Mouse (Mus musculus) megakaryocyte-erythroid progenitor cell, adult 5 weeks (primary cell): ENCODE measurements around the gene Slc16a13. TPM values are rescaled to one million over a fixed set of nuclear protein-coding genes. Genes with fewer than 3 reads are reported as not detected.

Source experiments
- polyA plus RNA-seq: library from polyadenylated mRNA; stranded (reverse); fragments of >175 nt; gene quantifications from 2 replicates; pipeline ENCODE4 v1.2.3, GENCODE M21; 2012

Gene Slc16a13
- polyA plus RNA-seq: 5.9 and 7.7 TPM in 2 replicates

GRCm38 (mm10) chr11:70220731-70221602, at the start of gene Slc16a13:
Gene Slc16a13, minus strand, starts transcription at chr11:70221064.

GRCm38 (mm10) chr11:70254931-70255531, 34.2 kb upstream of the Slc16a13 start, which contains the start of gene Alox12:
Gene Alox12, minus strand, starts transcription at chr11:70255353.

GRCm38 (mm10) chr11:70239541-70240279, 18.8 kb upstream of the Slc16a13 start, which contains the start of the genes Gm21988 and Rnasek:
Gene Gm21988, minus strand, starts transcription at chr11:70239830.
Gene Rnasek, minus strand, starts transcription at chr11:70239842.

GRCm38 (mm10) chr11:70237457-70238167, 16.7 kb upstream of the Slc16a13 start, which contains the start of gene 0610010K14Rik:
Gene 0610010K14Rik, minus strand, starts transcription at chr11:70237914.

GRCm38 (mm10) chr11:70229260-70230010, 8.6 kb upstream of the Slc16a13 start, which contains the start of gene Bcl6b:
Gene Bcl6b, minus strand, starts transcription at chr11:70229798.

GRCm38 (mm10) chr11:70212423-70212822, 8.4 kb downstream of the Slc16a13 start, which contains the start of gene Slc16a11:
Gene Slc16a11, plus strand, starts transcription at chr11:70212752.

Other genes starting within 250 kb of the Slc16a13 start
- 253 and 255 TPM in 2 replicates for gene Ctdnep1, start 239.9 kb downstream of the Slc16a13 start, polyA plus RNA-seq
- gene Elp5, start 238.5 kb downstream of the Slc16a13 start, polyA plus RNA-seq: 12.4 and 14.3 TPM in 2 replicates
- gene Gabarap, start 229.9 kb downstream of the Slc16a13 start, polyA plus RNA-seq: 379 and 448 TPM in 2 replicates
- 73.1 and 84.1 TPM in 2 replicates for gene Phf23, start 225.3 kb downstream of the Slc16a13 start, polyA plus RNA-seq
- gene Dvl2, start 220.5 kb downstream of the Slc16a13 start, polyA plus RNA-seq: 50.0 and 50.7 TPM in 2 replicates
- gene Acadvl, start 205.7 kb downstream of the Slc16a13 start, polyA plus RNA-seq: 22.8 and 23.6 TPM in 2 replicates
- gene Dlg4, start 204.1 kb downstream of the Slc16a13 start, polyA plus RNA-seq: 22.0 and 24.1 TPM in 2 replicates
- gene Asgr1, start 167.0 kb downstream of the Slc16a13 start, polyA plus RNA-seq: not detected in 2 replicates
- gene Asgr2, start 128.4 kb downstream of the Slc16a13 start, polyA plus RNA-seq: 0.37 and 0.61 TPM in 2 replicates
- 2.7 and 3.7 TPM in 2 replicates for gene Mgl2, start 90.7 kb downstream of the Slc16a13 start, polyA plus RNA-seq
- 0.88 and 1.1 TPM in 2 replicates for gene Clec10a, start 64.9 kb downstream of the Slc16a13 start, polyA plus RNA-seq
- gene Slc16a11, start 8.3 kb downstream of the Slc16a13 start, polyA plus RNA-seq: 1.4 and 5.3 TPM in 2 replicates
- gene Bcl6b, start 8.7 kb upstream of the Slc16a13 start, polyA plus RNA-seq: 0.66 and 0.68 TPM in 2 replicates
- gene 0610010K14Rik, start 16.9 kb upstream of the Slc16a13 start, polyA plus RNA-seq: 141 and 144 TPM in 2 replicates
- gene Gm21988, start 18.8 kb upstream of the Slc16a13 start, polyA plus RNA-seq: 10.8 and 13.6 TPM in 2 replicates
- 132 and 186 TPM in 2 replicates for gene Rnasek, start 18.8 kb upstream of the Slc16a13 start, polyA plus RNA-seq
- gene Alox12, start 34.3 kb upstream of the Slc16a13 start, polyA plus RNA-seq: 0.05 and 0.17 TPM in 2 replicates
- 0.18 and 0.60 TPM in 2 replicates for gene Alox12e, start 101.6 kb upstream of the Slc16a13 start, polyA plus RNA-seq
- gene Alox15, start 131.0 kb upstream of the Slc16a13 start, polyA plus RNA-seq: 0.28 and 0.83 TPM in 2 replicates
- 62.0 and 64.7 TPM in 2 replicates for gene Pelp1, start 189.0 kb upstream of the Slc16a13 start, polyA plus RNA-seq
- 349 and 402 TPM in 2 replicates for gene Arrb2, start 211.6 kb upstream of the Slc16a13 start, polyA plus RNA-seq
- gene Med11, start 230.9 kb upstream of the Slc16a13 start, polyA plus RNA-seq: 24.9 and 28.5 TPM in 2 replicates
- gene Zmynd15, start 238.4 kb upstream of the Slc16a13 start, polyA plus RNA-seq: 0.09 and 0.15 TPM in 2 replicates
- 1.6 and 1.8 TPM in 2 replicates for gene Cxcl16, start 238.9 kb upstream of the Slc16a13 start, polyA plus RNA-seq